Mouse (Mus musculus) megakaryocyte, adult 5-6 weeks (primary cell): ENCODE results near the gene Cyp2d9. TPM values are rescaled to one million over a fixed set of nuclear protein-coding genes. Genes with fewer than 3 reads are reported as not detected.
"Not testable (repeated sequence)": the region's sequence is repeated elsewhere in the genome, so short reads cannot be mapped to it uniquely, and the experiment has no call there.

Experiments used
- ATAC-seq: 2 replicates; pipeline ENCODE4 v1.8.0; 2016; ENCODE audit warnings: mild to moderate bottlenecking, inconsistent platforms; ENCODE audit not compliant: poor library complexity, severe bottlenecking
- total RNA-seq, 2 experiments: library from RNA; stranded (forward) in 1 of 2; stranded (reverse) in 1 of 2; fragments of 153-499, 151-499 nt in 1 of 2; fragments of 221-1000, 200-1000 nt in 1 of 2; gene quantifications; 2 replicates each; pipeline versions ENCODE4 v1.2.3 to v1.2.4; 2015 to 2017

The Cyp2d9 gene
- total RNA-seq (2015) (not detected in 2 replicates), total RNA-seq (2017) (not detected in 2 replicates)

GRCm38 (mm10) chr15:82433137-82433536 is at the start of gene Cyp2d9:
TSS of gene Cyp2d9 (plus strand) at chr15:82433437.
- ATAC-seq, result no peak

- ATAC-seq, result no peak
These were observed 47.5 kb upstream of the Cyp2d9 start for GRCm38 (mm10) chr15:82385729-82386128.

DNA sequence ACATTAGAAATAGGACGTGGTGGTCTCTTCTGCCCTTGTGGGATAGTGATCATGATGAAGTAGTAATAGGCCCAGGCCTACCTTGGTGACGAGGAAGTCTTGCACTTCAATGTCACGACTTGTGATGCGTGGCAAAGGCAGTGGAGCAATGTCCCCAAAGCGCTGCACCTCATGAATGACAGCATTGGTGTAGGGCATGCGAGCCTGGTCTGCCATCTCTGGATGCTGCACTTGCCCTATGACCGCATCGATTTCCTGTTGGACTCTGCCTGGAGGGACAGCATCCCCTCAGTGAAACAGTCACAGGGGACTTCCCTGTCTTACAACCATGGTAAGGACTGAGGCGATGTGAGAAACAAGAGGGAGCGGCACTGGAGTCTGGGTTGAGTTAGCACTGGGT is 43.3 kb upstream of the Cyp2d9 start:
- ATAC-seq, result not testable (repeated sequence)

DNA sequence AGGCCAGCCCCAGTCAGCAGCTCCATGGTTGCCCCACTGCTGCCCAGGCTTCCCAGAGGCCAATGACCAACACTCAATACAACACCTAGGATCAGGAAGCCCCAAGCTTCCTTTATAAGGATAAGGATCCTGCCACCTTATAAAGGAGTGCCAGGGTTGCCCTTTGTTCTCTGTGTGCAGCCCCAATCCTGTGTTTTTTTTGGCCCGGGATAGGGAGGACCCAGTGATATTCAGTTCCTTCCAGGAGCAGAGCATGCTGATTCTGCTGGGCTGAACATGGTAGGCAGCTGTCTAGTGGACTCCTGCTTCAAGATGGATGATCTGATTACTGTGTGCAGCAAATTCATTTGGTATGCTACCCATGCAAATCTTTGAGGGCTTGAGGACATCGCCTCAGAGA is 39.3 kb upstream of the Cyp2d9 start, which contains the start of gene Cyp2d11:
TSS of gene Cyp2d11 (minus strand) at position 101 of the 400 bp plus-strand sequence.
- ATAC-seq, result not testable (repeated sequence)

- ATAC-seq, result not testable (repeated sequence)
These were observed 37.3 kb upstream of the Cyp2d9 start for GRCm38 (mm10) chr15:82395955-82396354.

DNA sequence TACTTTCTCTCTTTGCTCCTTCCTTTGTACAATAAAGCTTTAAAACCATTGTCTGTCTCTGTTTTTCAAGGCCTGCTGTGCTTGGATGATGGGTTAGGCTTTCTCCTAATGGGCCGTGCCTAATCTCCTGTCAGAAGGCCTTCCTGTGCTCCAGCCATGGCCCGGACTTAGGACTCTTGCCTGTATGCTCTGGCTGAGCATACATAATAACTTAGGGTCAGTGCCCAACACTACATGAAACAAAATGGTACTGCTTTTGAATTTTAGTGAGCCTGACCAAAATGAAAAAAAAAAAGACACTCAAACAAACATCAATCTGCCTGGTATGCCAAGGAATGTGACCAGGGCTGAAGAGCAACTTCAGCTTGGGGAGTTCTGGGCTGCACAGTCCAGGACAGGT is 31.7 kb upstream of the Cyp2d9 start:
- no peak for ATAC-seq

DNA sequence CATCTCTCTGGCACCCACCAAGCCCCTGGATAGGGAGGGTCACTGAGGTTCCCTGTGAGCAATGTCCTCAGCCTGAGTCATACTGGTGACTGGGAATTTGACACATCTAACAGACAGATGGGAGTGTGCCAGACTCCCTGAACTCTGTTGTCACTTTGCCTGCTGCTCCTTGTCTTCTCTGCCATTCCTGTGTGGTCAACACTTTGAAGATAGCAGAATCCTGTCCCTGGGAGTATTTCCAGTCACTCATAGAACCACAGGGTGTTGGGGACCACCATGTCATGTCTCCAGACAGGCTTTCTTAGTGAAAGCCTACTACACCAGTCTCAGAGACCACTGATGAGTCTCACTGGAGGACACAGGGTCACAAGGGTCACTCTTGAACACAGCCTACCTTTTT is 31.1 kb upstream of the Cyp2d9 start:
- no peak for ATAC-seq

- ATAC-seq, result no peak
These were observed 30.5 kb upstream of the Cyp2d9 start for GRCm38 (mm10) chr15:82402741-82403140.

- ATAC-seq, result no peak
These were observed 29.6 kb upstream of the Cyp2d9 start for GRCm38 (mm10) chr15:82403606-82404005.

DNA sequence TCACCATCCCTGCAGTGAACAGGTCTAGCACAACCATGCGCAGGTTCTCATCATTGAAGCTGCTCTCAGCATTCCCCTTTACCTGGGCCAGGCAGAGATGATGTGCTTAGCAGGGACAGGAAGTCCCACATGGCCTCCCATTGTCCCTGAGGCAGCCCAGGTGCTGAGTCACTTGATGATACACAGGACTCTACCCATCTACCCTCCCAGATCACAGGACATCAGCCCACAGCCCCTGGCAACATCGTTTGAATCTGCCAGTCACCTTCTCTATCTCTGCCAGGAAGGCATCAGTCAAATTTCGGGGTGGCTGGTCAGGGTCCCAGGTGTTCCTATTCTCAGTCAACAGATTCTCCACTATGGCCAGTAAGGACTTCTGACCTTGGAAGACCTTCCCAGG is 29.1 kb upstream of the Cyp2d9 start:
- no peak for ATAC-seq

GRCm38 (mm10) chr15:82406981-82407380 is 26.3 kb upstream of the Cyp2d9 start, which contains the start of gene Cyp2d10:
TSS of gene Cyp2d10 (minus strand) at chr15:82407195.
- ATAC-seq, result no peak

GRCm38 (mm10) chr15:82407536-82407935 is 25.7 kb upstream of the Cyp2d9 start:
- no peak for ATAC-seq

DNA sequence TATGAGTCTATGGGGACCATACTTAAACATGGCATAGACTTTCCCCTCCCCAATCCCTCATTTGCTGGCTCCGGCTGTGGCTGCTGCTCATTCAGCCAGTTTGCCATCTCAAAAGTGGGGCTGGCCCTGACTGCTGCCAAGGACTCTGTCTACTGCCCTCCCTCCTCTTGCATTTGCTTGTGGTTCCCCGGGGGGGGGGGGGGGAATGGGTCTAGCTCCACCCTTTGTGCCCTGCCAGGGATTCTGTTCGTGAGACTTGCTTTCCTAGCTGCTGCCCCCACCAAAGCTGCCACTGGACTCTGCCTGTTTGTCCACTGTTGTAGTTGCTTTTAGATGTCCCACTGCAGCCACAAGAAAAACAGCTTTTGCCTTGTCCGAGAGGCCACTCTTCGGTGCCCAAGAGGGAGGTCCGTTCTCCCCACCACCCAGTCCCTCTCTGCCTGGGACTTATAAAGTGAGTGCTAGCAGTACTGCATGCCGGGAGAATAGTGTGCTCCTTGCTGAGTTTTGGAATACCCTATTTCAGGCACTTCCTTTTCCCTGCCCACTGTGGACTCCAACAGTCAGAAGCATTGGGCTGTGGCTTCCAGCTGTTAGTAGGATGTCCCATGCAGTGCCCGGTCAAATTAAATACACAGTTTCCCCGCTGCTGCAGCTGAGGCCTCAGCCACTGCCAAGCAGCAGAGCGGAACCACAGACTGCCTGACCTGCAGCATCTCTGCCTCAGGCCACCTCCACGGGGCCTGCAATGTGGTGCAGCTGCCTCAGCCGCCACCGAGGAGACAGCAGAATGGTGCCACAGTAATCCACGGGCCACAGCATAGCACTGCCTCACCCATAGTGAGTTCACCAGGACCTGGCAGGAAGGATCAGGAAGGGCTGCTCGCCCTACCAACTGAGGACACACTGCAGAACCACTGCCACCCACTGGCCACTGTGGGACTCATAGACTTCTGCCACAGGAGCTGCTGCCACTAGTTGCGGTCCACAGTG is 16.1 kb upstream of the Cyp2d9 start:
- ATAC-seq, result peak; percentile 94

- ATAC-seq, result no peak
These were observed 14.6 kb upstream of the Cyp2d9 start for GRCm38 (mm10) chr15:82418616-82419015.

- no peak for ATAC-seq
These were observed 10.3 kb upstream of the Cyp2d9 start for GRCm38 (mm10) chr15:82422935-82423334.

GRCm38 (mm10) chr15:82423471-82423870 is 9.8 kb upstream of the Cyp2d9 start:
- no peak for ATAC-seq

DNA sequence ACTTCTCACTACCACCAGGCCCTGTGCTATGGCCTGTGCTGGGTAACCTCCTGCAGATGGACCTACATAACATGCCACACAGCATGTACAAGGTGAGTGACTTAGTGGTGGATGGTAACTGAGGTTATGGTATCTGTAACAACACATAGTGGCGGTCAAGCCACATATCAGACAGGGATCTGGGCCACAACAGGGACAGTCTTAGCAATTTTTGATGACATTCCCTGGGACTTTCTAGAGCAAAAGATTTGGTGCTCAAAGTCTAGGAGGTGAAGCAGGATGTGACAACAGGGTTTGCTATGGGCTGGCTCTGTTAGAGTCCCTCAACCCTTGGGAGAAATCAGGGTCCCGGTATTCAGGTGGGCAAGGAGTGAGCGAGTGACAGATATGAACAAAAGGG is 384 bp downstream of the Cyp2d9 start:
- no peak for ATAC-seq

GRCm38 (mm10) chr15:82434541-82434940 is 1.3 kb downstream of the Cyp2d9 start:
- ATAC-seq, result no peak

DNA sequence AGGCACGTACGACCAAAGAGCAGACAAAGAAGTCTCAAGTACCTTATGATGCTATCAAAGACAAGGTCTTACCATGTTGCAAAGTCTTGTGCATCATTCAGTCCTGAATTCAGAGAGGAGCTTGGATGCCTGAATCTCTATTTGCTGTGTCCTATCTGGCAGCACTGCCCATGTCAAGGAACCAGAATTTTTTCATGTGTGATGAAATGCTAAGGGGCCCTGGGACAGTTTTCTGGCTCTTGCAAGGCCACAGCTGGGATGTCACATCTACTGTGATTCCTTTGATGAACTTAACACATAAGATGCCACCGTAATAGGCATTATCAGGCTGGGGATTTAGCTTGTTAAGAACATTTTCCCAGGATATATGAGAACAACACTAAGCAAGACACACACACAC is 1.8 kb downstream of the Cyp2d9 start:
- no peak for ATAC-seq

- ATAC-seq, result no peak
These were observed 2.4 kb downstream of the Cyp2d9 start for GRCm38 (mm10) chr15:82435606-82436005.

GRCm38 (mm10) chr15:82437975-82438617 is 4.9 kb downstream of the Cyp2d9 start:
- no peak for ATAC-seq

GRCm38 (mm10) chr15:82443658-82444057 is 10.4 kb downstream of the Cyp2d9 start:
- ATAC-seq, result no peak
